Mouse (Mus musculus): ENCODE data around the gene Scgb1b10. TPM values are rescaled to one million over a fixed set of nuclear protein-coding genes. Genes with fewer than 3 reads are reported as not detected.

The Scgb1b10 gene
- not detected in 4 replicates for total RNA-seq (2023; ENCODE audit: inconsistent age)

DNA sequence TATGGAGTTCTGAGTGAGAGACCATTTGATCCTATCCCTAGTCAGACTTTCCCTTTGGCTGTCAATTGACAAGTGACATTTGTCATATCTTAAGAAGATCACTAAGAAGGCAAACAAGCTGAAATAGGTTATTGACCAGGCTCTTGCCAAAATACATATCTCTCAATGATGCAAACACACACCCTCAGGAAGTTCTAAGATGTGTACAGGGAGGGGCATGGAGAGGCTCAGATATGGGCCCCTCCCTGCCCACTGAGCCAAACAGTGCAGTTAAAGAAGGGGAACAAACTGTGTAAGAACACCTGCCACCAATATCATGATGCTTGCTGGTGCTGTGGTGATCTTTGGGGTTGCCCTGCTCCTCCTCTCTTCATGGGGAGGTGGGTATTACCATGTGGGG is at the start of gene Scgb1b10:
TSS of gene Scgb1b10 (plus strand) at position 301 of the 400 bp plus-strand sequence.

Other genes starting within 250 kb of the Scgb1b10 start
- gene Scgb2b11, start 110.3 kb downstream of the Scgb1b10 start, total RNA-seq (2023; ENCODE audit: inconsistent age): not detected in 4 replicates
- not detected in 4 replicates for gene Scgb1b11, start 122.0 kb downstream of the Scgb1b10 start, total RNA-seq (2023; ENCODE audit: inconsistent age)
- not detected in 4 replicates for gene Scgb2b12, start 226.4 kb downstream of the Scgb1b10 start, total RNA-seq (2023; ENCODE audit: inconsistent age)
- not detected in 4 replicates for gene Scgb1b12, start 233.3 kb downstream of the Scgb1b10 start, total RNA-seq (2023; ENCODE audit: inconsistent age)

Measured in B cell, adult (primary cell).